Mouse (Mus musculus): Measurements from ENCODE around the gene Hist1h2ak. TPM values are rescaled to one million over a fixed set of nuclear protein-coding genes. Genes with fewer than 3 reads are reported as not detected.
A peak's percentile ranks its signal among the peaks of the same experiment; 100 is the strongest.
"Not testable (repeated sequence)": the region's sequence is repeated elsewhere in the genome, so short reads cannot be mapped to it uniquely, and the experiment has no call there.

Hist1h2ak gene
- polyA plus RNA-seq, 1 experiment from 2014 or later: 3.3 TPM

DNA sequence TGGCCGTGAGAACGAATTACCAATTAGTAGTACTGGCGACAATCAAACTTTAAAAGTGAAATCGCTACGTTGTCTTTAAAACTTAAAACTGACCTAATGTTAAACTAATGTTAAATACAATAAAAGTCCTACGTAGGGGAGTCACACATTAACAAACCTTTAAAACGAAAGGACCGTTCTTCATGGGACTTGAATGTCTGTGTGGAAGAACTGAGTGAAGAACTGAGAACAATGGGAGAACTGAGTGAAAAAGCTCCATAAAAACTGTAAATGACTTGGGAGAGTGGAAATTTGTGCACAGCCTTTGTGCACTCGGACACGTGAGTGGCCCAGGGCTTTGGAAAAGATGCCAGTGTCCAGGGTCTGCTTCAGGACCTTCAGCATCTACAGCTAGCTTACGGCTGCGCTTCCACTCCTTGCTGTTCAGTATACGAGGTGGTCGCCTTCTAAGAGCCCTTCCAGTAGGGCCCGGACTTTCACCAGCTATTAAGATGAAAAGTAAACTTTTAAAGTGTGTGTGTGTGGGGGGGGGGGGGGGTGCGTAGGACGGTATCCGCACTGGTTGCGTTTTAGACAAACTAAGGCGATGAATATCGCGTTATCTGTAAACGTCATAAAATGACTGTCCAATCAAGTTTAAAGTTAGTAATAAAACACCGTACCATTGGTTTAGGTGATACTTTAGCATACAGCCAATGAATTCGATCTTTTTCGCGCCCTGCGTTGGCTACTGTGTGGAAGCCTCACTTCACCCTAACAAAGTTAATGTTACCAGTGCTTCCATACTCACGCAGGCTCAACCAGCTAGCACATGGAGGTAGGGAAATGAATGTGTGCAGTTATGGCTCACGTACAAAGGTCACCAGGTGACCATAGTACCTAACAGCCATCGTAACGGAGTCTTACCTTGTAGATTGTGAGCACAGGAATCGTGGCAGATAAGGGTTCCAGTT is 25.5 kb upstream of the Hist1h2ak start:
- Histone ChIP-seq H3K9ac (ENCODE audit: low read depth, low read length) (peak overlapping the region; percentile 66), H3K9me3 (ENCODE audit: control insufficient read depth, low read length) (no peaks in the 10 kb centered on the region), H3K36me3 (ENCODE audit: control insufficient read depth, insufficient read depth, low read length) (no peaks in the 10 kb centered on the region), H3K27me3 (replicated peaks; ENCODE audit: control insufficient read depth, insufficient read depth, low read length) (0 out of 2 replicates have a peak, but pooled peaks cover 2% of the 10 kb centered on the region), H3K4me3 (ENCODE audit: low read length) (peak overlapping the region; percentile 58), H3K4me1 (ENCODE audit: control insufficient read depth, insufficient read depth, low read depth, low read length) (peaks cover 26% of the 10 kb centered on the region), H3K27ac (ENCODE audit: low read depth, low read length) (peak overlapping the region; percentile 55), H3K4me2 (ENCODE audit: low read length) (peak overlapping the region; percentile 90)
- ATAC-seq: peak; percentile 97
- 5% methylated on average over 32 of the region's 33 CpGs for WGBS

DNA sequence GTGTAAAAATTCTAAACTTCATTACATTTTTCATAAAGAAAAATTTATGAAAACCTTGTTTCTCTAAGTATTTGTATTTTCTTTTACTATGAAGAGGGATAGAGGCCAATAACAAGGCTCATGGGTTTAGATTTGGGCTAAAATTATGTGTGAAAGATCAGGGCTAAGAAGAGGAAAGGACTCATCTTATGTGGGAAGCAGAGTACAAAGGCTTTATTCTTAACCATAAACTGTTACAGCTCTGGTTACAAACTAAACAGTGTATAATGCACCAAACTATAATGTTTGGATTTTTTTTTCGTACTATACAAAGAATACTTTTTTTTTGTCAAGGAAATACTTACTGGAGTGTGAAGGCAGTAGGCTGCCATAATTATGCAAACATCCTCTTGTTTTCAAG is 2.1 kb upstream of the Hist1h2ak start:
- no peak for ATAC-seq
- WGBS: 55% methylated on average over 1 of the region's 1 CpGs
- Histone ChIP-seq H3K4me3 (ENCODE audit: low read length) (no peak overlapping the region), H3K9me3 (ENCODE audit: control insufficient read depth, low read length) (no peaks in the 10 kb centered on the region), H3K9ac (ENCODE audit: low read depth, low read length) (no peak overlapping the region), H3K4me2 (ENCODE audit: low read length) (no peak overlapping the region), H3K27me3 (replicated peaks; ENCODE audit: control insufficient read depth, insufficient read depth, low read length) (no peaks in the 10 kb centered on the region), H3K27ac (ENCODE audit: low read depth, low read length) (no peak overlapping the region), H3K36me3 (ENCODE audit: control insufficient read depth, insufficient read depth, low read length) (no peaks in the 10 kb centered on the region), H3K4me1 (ENCODE audit: control insufficient read depth, insufficient read depth, low read depth, low read length) (peaks cover 10% of the 10 kb centered on the region)

DNA sequence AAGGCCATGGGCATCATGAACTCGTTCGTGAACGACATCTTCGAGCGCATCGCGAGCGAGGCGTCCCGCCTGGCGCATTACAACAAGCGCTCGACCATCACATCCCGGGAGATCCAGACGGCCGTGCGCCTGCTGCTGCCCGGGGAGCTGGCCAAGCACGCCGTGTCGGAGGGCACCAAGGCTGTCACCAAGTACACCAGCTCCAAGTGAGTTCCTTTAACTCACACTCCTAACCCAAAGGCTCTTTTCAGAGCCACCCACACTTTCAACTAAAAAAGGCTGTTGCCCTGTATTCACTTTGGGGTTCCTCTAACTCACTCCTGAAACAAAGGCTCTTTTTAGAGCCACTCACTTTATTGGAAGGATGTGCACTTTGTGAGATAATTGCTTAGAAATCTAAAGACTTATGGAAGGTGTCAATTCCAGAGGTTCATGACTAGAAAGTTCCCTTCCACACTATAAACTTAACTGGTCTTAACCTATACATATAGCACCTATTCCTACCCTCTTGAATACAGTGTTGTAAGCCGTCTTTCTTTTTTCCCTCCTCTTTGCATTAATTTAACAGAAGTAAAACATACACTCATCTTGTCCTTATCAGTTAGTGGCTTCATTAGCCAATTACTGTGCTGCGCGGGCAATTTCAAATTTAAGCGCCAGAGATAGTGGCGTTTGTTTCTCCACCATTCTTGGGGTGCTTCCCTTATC is 821 bp upstream of the Hist1h2ak start:
- H3K36me3 ChIP-seq (ENCODE audit: control insufficient read depth, insufficient read depth, low read length); H3K27me3 ChIP-seq (replicated peaks; ENCODE audit: control insufficient read depth, insufficient read depth, low read length); ATAC-seq; H3K9me3 ChIP-seq (ENCODE audit: control insufficient read depth, low read length): not testable (repeated sequence)
- under 1% methylated on average over 15 of the region's 26 CpGs for WGBS
- Histone ChIP-seq H3K27ac (ENCODE audit: low read depth, low read length) (peak overlapping the region; percentile 77), H3K4me3 (ENCODE audit: low read length) (peak overlapping the region; percentile 48), H3K4me1 (ENCODE audit: control insufficient read depth, insufficient read depth, low read depth, low read length) (peaks cover 13% of the 10 kb centered on the region), H3K4me2 (ENCODE audit: low read length) (peak overlapping the region; percentile 82), H3K9ac (ENCODE audit: low read depth, low read length) (peak overlapping the region; percentile 43)

- H3K36me3 ChIP-seq (ENCODE audit: control insufficient read depth, insufficient read depth, low read length): no peaks in the 10 kb centered on the region
- peak overlapping the region; percentile 88 for H3K27ac ChIP-seq (ENCODE audit: low read depth, low read length)
- WGBS: 4% methylated on average over 10 of the region's 10 CpGs
- peak overlapping the region; percentile 48 for H3K4me3 ChIP-seq (ENCODE audit: low read length)
- ATAC-seq: no peak
- peaks cover 18% of the 10 kb centered on the region for H3K4me1 ChIP-seq (ENCODE audit: control insufficient read depth, insufficient read depth, low read depth, low read length)
- H3K9me3 ChIP-seq (ENCODE audit: control insufficient read depth, low read length): no peaks in the 10 kb centered on the region
- peak overlapping the region; percentile 63 for H3K9ac ChIP-seq (ENCODE audit: low read depth, low read length)
- no peaks in the 10 kb centered on the region for H3K27me3 ChIP-seq (replicated peaks; ENCODE audit: control insufficient read depth, insufficient read depth, low read length)
- peak overlapping the region; percentile 82 for H3K4me2 ChIP-seq (ENCODE audit: low read length)
Measured at GRCm38 (mm10) chr13:21753051-21753523, 540 bp downstream of the Hist1h2ak start.

DNA sequence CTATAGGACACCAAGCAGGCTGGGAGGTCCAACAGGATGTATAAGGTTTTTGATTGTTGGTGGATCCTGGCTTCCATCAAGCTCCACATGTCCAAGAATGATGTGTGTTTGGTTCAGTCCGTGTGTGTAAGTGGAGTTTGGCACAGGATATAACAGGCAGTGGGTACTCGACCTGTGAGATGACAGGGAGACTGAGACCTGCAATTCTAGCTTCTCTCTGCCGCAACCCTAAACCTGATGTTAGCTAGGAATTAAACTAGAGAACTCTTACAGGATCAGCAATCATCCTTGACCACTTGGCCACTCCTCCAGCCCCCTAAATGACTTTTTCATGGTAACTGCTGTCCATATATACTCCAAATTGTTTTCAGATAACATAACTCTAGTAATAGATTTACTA is 1.3 kb downstream of the Hist1h2ak start:
- no peaks in the 10 kb centered on the region for H3K27me3 ChIP-seq (replicated peaks; ENCODE audit: control insufficient read depth, insufficient read depth, low read length)
- no peak overlapping the region for H3K4me2 ChIP-seq (ENCODE audit: low read length)
- no peaks in the 10 kb centered on the region for H3K36me3 ChIP-seq (ENCODE audit: control insufficient read depth, insufficient read depth, low read length)
- H3K9me3 ChIP-seq (ENCODE audit: control insufficient read depth, low read length): no peaks in the 10 kb centered on the region
- WGBS: 50% methylated on average over 3 of the region's 3 CpGs
- H3K4me1 ChIP-seq (ENCODE audit: control insufficient read depth, insufficient read depth, low read depth, low read length): peaks cover 18% of the 10 kb centered on the region
- no peak overlapping the region for H3K4me3 ChIP-seq (ENCODE audit: low read length)
- no peak overlapping the region for H3K27ac ChIP-seq (ENCODE audit: low read depth, low read length)
- H3K9ac ChIP-seq (ENCODE audit: low read depth, low read length): no peak overlapping the region
- ATAC-seq: no peak

DNA sequence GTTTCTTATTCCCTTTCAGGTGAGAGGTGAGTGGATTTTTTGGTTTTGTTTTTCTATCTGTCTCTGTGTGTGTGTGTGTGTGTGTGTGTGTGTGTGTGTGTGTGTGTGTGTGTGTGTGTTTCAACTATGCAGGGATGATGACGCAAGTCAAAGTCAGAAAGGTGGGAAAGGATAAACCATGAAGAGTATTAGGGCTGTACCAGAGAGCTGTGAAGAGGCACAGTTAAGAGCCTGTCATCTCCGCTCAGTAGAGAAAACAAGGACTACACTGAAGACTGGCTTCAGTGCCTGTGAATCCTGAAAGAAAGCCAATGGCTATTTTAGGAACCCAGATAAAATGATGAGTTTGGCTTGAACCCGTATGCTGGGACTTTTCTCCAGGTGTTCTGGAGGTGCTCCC is 1.8 kb downstream of the Hist1h2ak start:
- Histone ChIP-seq H3K9me3 (ENCODE audit: control insufficient read depth, low read length) (no peaks in the 10 kb centered on the region), H3K27me3 (replicated peaks; ENCODE audit: control insufficient read depth, insufficient read depth, low read length) (no peaks in the 10 kb centered on the region), H3K4me1 (ENCODE audit: control insufficient read depth, insufficient read depth, low read depth, low read length) (peaks cover 18% of the 10 kb centered on the region), H3K9ac (ENCODE audit: low read depth, low read length) (no peak overlapping the region), H3K4me3 (ENCODE audit: low read length) (no peak overlapping the region), H3K4me2 (ENCODE audit: low read length) (no peak overlapping the region), H3K27ac (ENCODE audit: low read depth, low read length) (no peak overlapping the region), H3K36me3 (ENCODE audit: control insufficient read depth, insufficient read depth, low read length) (no peaks in the 10 kb centered on the region)
- 80% methylated on average over 3 of the region's 3 CpGs for WGBS
- no peak for ATAC-seq

DNA sequence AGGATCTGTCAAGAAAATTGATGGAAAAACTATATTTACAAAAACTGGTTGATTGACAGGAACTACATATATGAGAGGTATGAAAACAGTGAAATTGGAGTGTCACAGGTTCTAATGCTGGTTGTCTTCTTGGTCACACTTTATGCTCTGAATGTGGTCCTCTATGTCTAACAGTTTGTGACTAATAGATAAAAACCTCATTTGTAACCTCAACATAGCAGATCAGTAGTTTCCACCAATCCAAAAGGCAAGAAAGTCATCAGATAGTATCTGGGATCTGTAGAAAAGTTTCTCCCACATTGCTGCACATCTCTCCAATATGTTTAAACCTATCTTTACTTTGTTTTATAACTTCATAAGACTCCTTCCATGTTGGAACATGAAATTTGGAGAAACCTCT is 2.2 kb downstream of the Hist1h2ak start:
- H3K4me2 ChIP-seq (ENCODE audit: low read length): no peak overlapping the region
- H3K27me3 ChIP-seq (replicated peaks; ENCODE audit: control insufficient read depth, insufficient read depth, low read length): no peaks in the 10 kb centered on the region
- no peak overlapping the region for H3K27ac ChIP-seq (ENCODE audit: low read depth, low read length)
- H3K9me3 ChIP-seq (ENCODE audit: control insufficient read depth, low read length): no peaks in the 10 kb centered on the region
- no peak for ATAC-seq
- no peak overlapping the region for H3K9ac ChIP-seq (ENCODE audit: low read depth, low read length)
- peaks cover 18% of the 10 kb centered on the region for H3K4me1 ChIP-seq (ENCODE audit: control insufficient read depth, insufficient read depth, low read depth, low read length)
- no peak overlapping the region for H3K4me3 ChIP-seq (ENCODE audit: low read length)
- H3K36me3 ChIP-seq (ENCODE audit: control insufficient read depth, insufficient read depth, low read length): no peaks in the 10 kb centered on the region

GRCm38 (mm10) chr13:21750159-21751017 is 3.2 kb downstream of the Hist1h2ak start, which contains the start of gene Hist1h4k:
Gene Hist1h4k (minus strand): TSS chr13:21750505.
- not testable (repeated sequence) for H3K27me3 ChIP-seq (replicated peaks; ENCODE audit: control insufficient read depth, insufficient read depth, low read length); H3K36me3 ChIP-seq (ENCODE audit: control insufficient read depth, insufficient read depth, low read length); H3K9me3 ChIP-seq (ENCODE audit: control insufficient read depth, low read length)
- H3K4me2 ChIP-seq (ENCODE audit: low read length): peak within 1 kb of the TSS; percentile 78
- peaks cover 18% of the 10 kb centered on the region for H3K4me1 ChIP-seq (ENCODE audit: control insufficient read depth, insufficient read depth, low read depth, low read length)
- peak within 1 kb of the TSS; percentile 60 for H3K9ac ChIP-seq (ENCODE audit: low read depth, low read length)
- ATAC-seq: peak; percentile 92
- H3K4me3 ChIP-seq (ENCODE audit: low read length): peak within 1 kb of the TSS; percentile 48
- WGBS: under 1% methylated on average over 39 of the region's 56 CpGs
- H3K27ac ChIP-seq (ENCODE audit: low read depth, low read length): peak within 1 kb of the TSS; percentile 79

Measured in hindbrain, embryonic 16.5 days (tissue).